Mouse (Mus musculus): Measurements from ENCODE around the gene Srpk2. TPM values are rescaled to one million over a fixed set of nuclear protein-coding genes. Genes with fewer than 3 reads are reported as not detected.

Srpk2 gene
- total and polyA plus RNA-seq, 2 experiments from 2014 or later = 69.3 to 151 TPM

GRCm38 (mm10) chr5:23516962-23517361, 167.5 kb downstream of the Srpk2 start:
- Histone ChIP-seq H3K9ac (replicated peaks; ENCODE audit: low read length, poor library complexity, severe bottlenecking) (no peak overlapping the region), H3K4me2 (ENCODE audit: low read depth, low read length, poor library complexity, severe bottlenecking) (no peak overlapping the region), H3K27me3 (ENCODE audit: insufficient read depth, low read length) (no peaks in the 10 kb centered on the region), H3K4me1 (ENCODE audit: insufficient read depth, low read length) (no peaks in the 10 kb centered on the region), H3K27ac (ENCODE audit: low read depth, low read length) (no peak overlapping the region; the same call in 1 of the 2 replicates), H3K4me3 (ENCODE audit: low read depth, low read length) (no peak overlapping the region), H3K9me3 (ENCODE audit: low read length) (no peaks in the 10 kb centered on the region), H3K36me3 (ENCODE audit: insufficient read depth, low read length) (peaks cover 33% of the 10 kb centered on the region)
- TF ChIP-seq CTCF (IDR thresholded peaks at IDR 0.05) = no peak
- ATAC-seq (ENCODE audit: low FRiP score) (no peak), DNase-seq (ENCODE audit: low spot score) (peak; percentile 46)
- WGBS = 32% methylated on average over 3 of the region's 3 CpGs

- no peak overlapping the region for H3K4me2 ChIP-seq (ENCODE audit: low read depth, low read length, poor library complexity, severe bottlenecking)
- H3K36me3 ChIP-seq (ENCODE audit: insufficient read depth, low read length) = peaks cover 33% of the 10 kb centered on the region
- H3K9ac ChIP-seq (replicated peaks; ENCODE audit: low read length, poor library complexity, severe bottlenecking) = no peak overlapping the region
- no peak for ATAC-seq (ENCODE audit: low FRiP score)
- no peak for TF ChIP-seq CTCF (IDR thresholded peaks at IDR 0.05)
- no peaks in the 10 kb centered on the region for H3K4me1 ChIP-seq (ENCODE audit: insufficient read depth, low read length)
- 97% methylated on average over 10 of the region's 10 CpGs for WGBS
- DNase-seq (ENCODE audit: low spot score) = no peak
- no peak overlapping the region for H3K27ac ChIP-seq (ENCODE audit: low read depth, low read length)
- no peaks in the 10 kb centered on the region for H3K27me3 ChIP-seq (ENCODE audit: insufficient read depth, low read length)
- no peak overlapping the region for H3K4me3 ChIP-seq (ENCODE audit: low read depth, low read length)
- no peaks in the 10 kb centered on the region for H3K9me3 ChIP-seq (ENCODE audit: low read length)
These were observed 169.4 kb downstream of the Srpk2 start for GRCm38 (mm10) chr5:23515038-23515437.

- TF ChIP-seq CTCF (IDR thresholded peaks at IDR 0.05) = no peak
- H3K27me3 ChIP-seq (ENCODE audit: insufficient read depth, low read length) = no peaks in the 10 kb centered on the region
- 92% methylated on average over 13 of the region's 13 CpGs for WGBS
- no peak overlapping the region for H3K27ac ChIP-seq (ENCODE audit: low read depth, low read length)
- no peak overlapping the region for H3K4me2 ChIP-seq (ENCODE audit: low read depth, low read length, poor library complexity, severe bottlenecking)
- no peak overlapping the region for H3K4me3 ChIP-seq (ENCODE audit: low read depth, low read length)
- peaks cover 33% of the 10 kb centered on the region for H3K36me3 ChIP-seq (ENCODE audit: insufficient read depth, low read length)
- H3K9me3 ChIP-seq (ENCODE audit: low read length) = no peaks in the 10 kb centered on the region
- no peak for DNase-seq (ENCODE audit: low spot score)
- ATAC-seq (ENCODE audit: low FRiP score) = no peak
- no peaks in the 10 kb centered on the region for H3K4me1 ChIP-seq (ENCODE audit: insufficient read depth, low read length)
- H3K9ac ChIP-seq (replicated peaks; ENCODE audit: low read length, poor library complexity, severe bottlenecking) = no peak overlapping the region
These were observed 170.9 kb downstream of the Srpk2 start for GRCm38 (mm10) chr5:23513468-23513867.

GRCm38 (mm10) chr5:23512556-23512955, 171.9 kb downstream of the Srpk2 start:
- ATAC-seq (ENCODE audit: low FRiP score) = no peak
- DNase-seq (ENCODE audit: low spot score) = no peak
- peaks cover 27% of the 10 kb centered on the region for H3K36me3 ChIP-seq (ENCODE audit: insufficient read depth, low read length)
- H3K4me2 ChIP-seq (ENCODE audit: low read depth, low read length, poor library complexity, severe bottlenecking) = no peak overlapping the region
- H3K9ac ChIP-seq (replicated peaks; ENCODE audit: low read length, poor library complexity, severe bottlenecking) = no peak overlapping the region
- no peak overlapping the region for H3K4me3 ChIP-seq (ENCODE audit: low read depth, low read length)
- 96% methylated on average over 7 of the region's 7 CpGs for WGBS
- no peak overlapping the region for H3K27ac ChIP-seq (ENCODE audit: low read depth, low read length)
- no peaks in the 10 kb centered on the region for H3K9me3 ChIP-seq (ENCODE audit: low read length)
- TF ChIP-seq CTCF (IDR thresholded peaks at IDR 0.05) = no peak
- no peaks in the 10 kb centered on the region for H3K27me3 ChIP-seq (ENCODE audit: insufficient read depth, low read length)
- H3K4me1 ChIP-seq (ENCODE audit: insufficient read depth, low read length) = no peaks in the 10 kb centered on the region

GRCm38 (mm10) chr5:23511456-23511855, 173.0 kb downstream of the Srpk2 start:
- no peaks in the 10 kb centered on the region for H3K27me3 ChIP-seq (ENCODE audit: insufficient read depth, low read length)
- peaks cover 32% of the 10 kb centered on the region for H3K36me3 ChIP-seq (ENCODE audit: insufficient read depth, low read length)
- ATAC-seq (ENCODE audit: low FRiP score) = no peak
- no peak for TF ChIP-seq CTCF (IDR thresholded peaks at IDR 0.05)
- no peak for DNase-seq (ENCODE audit: low spot score)
- no peak overlapping the region for H3K9ac ChIP-seq (replicated peaks; ENCODE audit: low read length, poor library complexity, severe bottlenecking)
- H3K9me3 ChIP-seq (ENCODE audit: low read length) = no peaks in the 10 kb centered on the region
- no peak overlapping the region for H3K4me2 ChIP-seq (ENCODE audit: low read depth, low read length, poor library complexity, severe bottlenecking)
- 95% methylated on average over 5 of the region's 5 CpGs for WGBS
- no peak overlapping the region for H3K4me3 ChIP-seq (ENCODE audit: low read depth, low read length)
- H3K4me1 ChIP-seq (ENCODE audit: insufficient read depth, low read length) = no peaks in the 10 kb centered on the region
- no peak overlapping the region for H3K27ac ChIP-seq (ENCODE audit: low read depth, low read length)

- DNase-seq (ENCODE audit: low spot score) (no peak), ATAC-seq (ENCODE audit: low FRiP score) (no peak)
- Histone ChIP-seq H3K27me3 (ENCODE audit: insufficient read depth, low read length) (no peaks in the 10 kb centered on the region), H3K4me1 (ENCODE audit: insufficient read depth, low read length) (no peaks in the 10 kb centered on the region), H3K9ac (replicated peaks; ENCODE audit: low read length, poor library complexity, severe bottlenecking) (no peak overlapping the region), H3K4me3 (ENCODE audit: low read depth, low read length) (no peak overlapping the region), H3K27ac (ENCODE audit: low read depth, low read length) (no peak overlapping the region), H3K36me3 (ENCODE audit: insufficient read depth, low read length) (peaks cover 22% of the 10 kb centered on the region), H3K9me3 (ENCODE audit: low read length) (no peaks in the 10 kb centered on the region), H3K4me2 (ENCODE audit: low read depth, low read length, poor library complexity, severe bottlenecking) (no peak overlapping the region)
- 83% methylated on average over 6 of the region's 6 CpGs for WGBS
- TF ChIP-seq CTCF (IDR thresholded peaks at IDR 0.05) = no peak
These were observed 175.8 kb downstream of the Srpk2 start for GRCm38 (mm10) chr5:23508630-23509029.

Measured in midbrain, postnatal 0 days (tissue).